8 mouse cellular contexts compared by ENCODE assay signal in genomic region chrX:153498665-153499293, GRCm38 (mm10). TPM values are rescaled to one million over a fixed set of nuclear protein-coding genes. Genes with fewer than 3 reads are reported as not detected.
DNase-seq lines count a peak whose midpoint lies in the region; ATAC-seq and TF ChIP-seq lines count a peak whose summit lies in the region.

No protein-coding gene starts in this region.

- H3K79me2 ChIP-seq in liver, adult 2 months (ENCODE audit: control insufficient read depth, insufficient read depth, low read length) = peaks cover 6% of the 10 kb centered on the region; the same call in 1 of the 2 replicates

- WGBS in forebrain, embryonic 15.5 days = 19% methylated on average over 30 of the region's 30 CpGs
- WGBS in liver, adult 2 months = 12% methylated on average over 29 of the region's 30 CpGs
- WGBS in neural tube, embryonic 12.5 days = 21% methylated on average over 30 of the region's 30 CpGs

- no peak for TF ChIP-seq CTCF in liver, adult 2 months (IDR thresholded peaks at IDR 0.05; ENCODE audit: low read depth, low read length)

- H3K27ac ChIP-seq in forebrain, embryonic 15.5 days (replicated peaks) = peak overlapping the region; percentile 97
- H3K27ac ChIP-seq in liver, adult 2 months (replicated peaks; ENCODE audit: insufficient read depth, low read depth, low read length) = peak overlapping the region; percentile 85; the same call in 1 of the 2 replicates
- peak overlapping the region; percentile 80 for H3K27ac ChIP-seq in neural tube, embryonic 12.5 days

- peak overlapping the region; percentile 87 for H3K9ac ChIP-seq in forebrain, embryonic 15.5 days (replicated peaks)
- H3K9ac ChIP-seq in liver, adult 2 months (ENCODE audit: low read depth, low read length) = peak overlapping the region; percentile 96
- peak overlapping the region; percentile 87 for H3K9ac ChIP-seq in neural tube, embryonic 12.5 days

- peak overlapping the region; percentile 59 for H3K4me2 ChIP-seq in forebrain, embryonic 15.5 days (replicated peaks)
- peak overlapping the region; percentile 68 for H3K4me2 ChIP-seq in neural tube, embryonic 12.5 days (replicated peaks)

- no peak for TF ChIP-seq POLR2A in liver, adult 2 months (IDR thresholded peaks at IDR 0.05; ENCODE audit: extremely low read depth, insufficient read depth, low read length)

- peaks cover 18% of the 10 kb centered on the region for H3K9me3 ChIP-seq in erythroblast, embryonic 14.5 days (ENCODE audit: control insufficient read depth, low read length)
- no peaks in the 10 kb centered on the region for H3K9me3 ChIP-seq in forebrain, embryonic 15.5 days
- H3K9me3 ChIP-seq in neural tube, embryonic 12.5 days = no peaks in the 10 kb centered on the region

- H3K4me3 ChIP-seq in erythroblast, embryonic 14.5 days (replicated peaks) = peak overlapping the region; percentile 78
- H3K4me3 ChIP-seq in forebrain, embryonic 15.5 days = peak overlapping the region; percentile 69
- peak overlapping the region; percentile 95 for H3K4me3 ChIP-seq in liver, adult 2 months (ENCODE audit: insufficient read depth, low read depth, low read length)
- H3K4me3 ChIP-seq in neural tube, embryonic 12.5 days = peak overlapping the region; percentile 62

- no peak for ATAC-seq in erythroblast, adult 5-6 weeks (replicated peaks; ENCODE audit: low FRiP score, poor library complexity, severe bottlenecking)
- ATAC-seq in forebrain, embryonic 15.5 days (replicated peaks) = peak; percentile 15
- peak; percentile 5 for ATAC-seq in inflammation-experienced regulatory T-cells, adult 6 months
- ATAC-seq in neural tube, embryonic 12.5 days (ENCODE audit: low FRiP score, low read depth) = peak; percentile 26

- peaks cover 4% of the 10 kb centered on the region for H3K36me3 ChIP-seq in erythroblast, embryonic 14.5 days (ENCODE audit: control insufficient read depth)
- no peaks in the 10 kb centered on the region for H3K36me3 ChIP-seq in forebrain, embryonic 15.5 days
- no peaks in the 10 kb centered on the region for H3K36me3 ChIP-seq in liver, adult 2 months (ENCODE audit: control insufficient read depth, insufficient read depth, low read length)
- H3K36me3 ChIP-seq in neural tube, embryonic 12.5 days = no peaks in the 10 kb centered on the region

- DNase-seq in ZHBTc4 (ENCODE audit: low read depth, low spot score) = peak; percentile 33
- no peak for DNase-seq in liver, adult 2 months (ENCODE audit: extremely low read depth, low read depth, low spot score)
- no peak for DNase-seq in urinary bladder, postnatal 10 days (ENCODE audit: low spot score)

- H3K27me3 ChIP-seq in erythroblast, embryonic 14.5 days (ENCODE audit: control insufficient read depth) = peaks cover 4% of the 10 kb centered on the region; the same call in 1 of the 2 replicates
- H3K27me3 ChIP-seq in forebrain, embryonic 15.5 days = no peaks in the 10 kb centered on the region
- H3K27me3 ChIP-seq in liver, adult 2 months (ENCODE audit: control insufficient read depth, insufficient read depth, low read length) = no peaks in the 10 kb centered on the region
- no peaks in the 10 kb centered on the region for H3K27me3 ChIP-seq in neural tube, embryonic 12.5 days (replicated peaks)

- peaks cover 18% of the 10 kb centered on the region for H3K4me1 ChIP-seq in erythroblast, embryonic 14.5 days (ENCODE audit: control insufficient read depth)
- H3K4me1 ChIP-seq in forebrain, embryonic 15.5 days = peaks cover 9% of the 10 kb centered on the region; the same call in 1 of the 2 replicates
- peaks cover 8% of the 10 kb centered on the region for H3K4me1 ChIP-seq in liver, adult 2 months (ENCODE audit: control insufficient read depth, insufficient read depth, low read length)
- H3K4me1 ChIP-seq in neural tube, embryonic 12.5 days = no peaks in the 10 kb centered on the region

RNA-seq across cellular contexts. Expression of gene Ubqln2, which starts 0.8 kb away (rescaled TPM):
- polyA plus RNA-seq in erythroblast, embryonic 14.5 days (2012) = 2.9 and 3.1 TPM in 2 replicates
- total RNA-seq in erythroblast, adult 5-6 weeks (2015; ENCODE audit: low replicate concordance) = 14.6 and 16.3 TPM in 2 replicates
- 1.4 and 2.5 TPM in 2 replicates for total RNA-seq in erythroblast, adult 5-6 weeks (2017; ENCODE audit: low replicate concordance)
- polyA plus RNA-seq in forebrain, embryonic 15.5 days (2015; fragmentation: Nextera tagmentation; extraction: Ambion mirVana) = 44.4 and 44.8 TPM in 2 replicates
- 1 to 10 TPM; 3.3 to 5.0 (median 3.3) TPM for polyA plus RNA-seq in inflammation-experienced regulatory T-cells, adult 6 months (2017; shearing (Covaris generic))
- 5.9 and 9.8 TPM in 2 replicates for total RNA-seq in liver, adult 2 months (2014; rRNA removed)
- polyA plus RNA-seq in liver, adult 2 months (2012; rRNA removed) = 11.2 and 12.1 TPM in 2 replicates
- 42.8 and 42.9 TPM in 2 replicates for polyA plus RNA-seq in neural tube, embryonic 12.5 days (2016; fragmentation: Nextera tagmentation; extraction: Ambion mirVana)

RNA-seq across cellular contexts. Expression of gene Cypt3, which starts 59.6 kb away (rescaled TPM):
- not detected in 2 replicates for polyA plus RNA-seq in erythroblast, embryonic 14.5 days (2012)
- total RNA-seq in erythroblast, adult 5-6 weeks (2015; ENCODE audit: low replicate concordance) = not detected in 2 replicates
- total RNA-seq in erythroblast, adult 5-6 weeks (2017; ENCODE audit: low replicate concordance) = not detected in 2 replicates
- not detected in 2 replicates for polyA plus RNA-seq in forebrain, embryonic 15.5 days (2015; fragmentation: Nextera tagmentation; extraction: Ambion mirVana)
- not detected for polyA plus RNA-seq in inflammation-experienced regulatory T-cells, adult 6 months (2017; shearing (Covaris generic))
- not detected in 2 replicates for total RNA-seq in liver, adult 2 months (2014; rRNA removed)
- not detected in 2 replicates for polyA plus RNA-seq in liver, adult 2 months (2012; rRNA removed)
- not detected in 2 replicates for polyA plus RNA-seq in neural tube, embryonic 12.5 days (2016; fragmentation: Nextera tagmentation; extraction: Ambion mirVana)
